Mouse (Mus musculus) mesoderm, embryonic 11.5 days (tissue): Measurements from ENCODE around the gene Gm9964.
A peak's percentile ranks its signal among the peaks of the same experiment; 100 is the strongest.
"Not testable (repeated sequence)": the region's sequence is repeated elsewhere in the genome, so short reads cannot be mapped to it uniquely, and the experiment has no call there.

Source experiments
- DNase-seq: peaks from one replicate; pipeline ENCODE4 v3.0.0-alpha.2; 2012; ENCODE audit warnings: low read depth, low spot score

The Gm9964 gene

DNA sequence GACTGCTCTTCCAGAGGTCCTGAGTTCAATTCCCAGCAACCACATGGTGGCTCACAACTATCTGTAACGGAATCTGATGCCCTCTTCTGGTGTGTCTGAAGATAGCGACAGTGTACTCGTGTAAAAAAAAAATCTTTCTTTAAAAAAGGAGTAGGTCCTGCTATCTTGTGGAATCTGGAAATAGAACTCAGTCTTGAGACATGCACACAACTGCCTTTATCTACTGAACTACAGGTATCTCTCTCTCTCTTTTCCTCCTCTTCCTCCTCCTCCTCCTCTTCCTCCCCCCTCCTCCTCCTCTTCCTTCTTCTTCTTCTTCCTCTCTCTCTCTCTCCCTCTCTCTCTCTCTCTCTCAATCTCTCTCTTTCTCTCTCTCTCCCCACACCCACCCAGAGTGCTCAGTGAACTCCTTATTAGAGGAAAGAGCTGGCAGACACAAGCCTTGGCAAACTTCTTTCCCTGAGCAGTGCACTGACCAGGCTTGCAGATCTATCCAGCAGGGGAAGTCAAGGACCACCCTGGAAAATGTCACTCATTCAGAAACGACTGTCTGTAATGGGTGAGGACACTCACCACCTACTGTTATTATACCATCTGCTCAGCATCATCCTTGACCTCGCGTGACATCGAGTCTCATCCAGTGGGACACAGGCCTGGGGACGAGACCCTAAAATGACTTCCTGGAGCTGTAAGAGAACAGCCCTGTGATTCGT lies 3.2 kb upstream of the Gm9964 start:
- DNase-seq: no peak

DNA sequence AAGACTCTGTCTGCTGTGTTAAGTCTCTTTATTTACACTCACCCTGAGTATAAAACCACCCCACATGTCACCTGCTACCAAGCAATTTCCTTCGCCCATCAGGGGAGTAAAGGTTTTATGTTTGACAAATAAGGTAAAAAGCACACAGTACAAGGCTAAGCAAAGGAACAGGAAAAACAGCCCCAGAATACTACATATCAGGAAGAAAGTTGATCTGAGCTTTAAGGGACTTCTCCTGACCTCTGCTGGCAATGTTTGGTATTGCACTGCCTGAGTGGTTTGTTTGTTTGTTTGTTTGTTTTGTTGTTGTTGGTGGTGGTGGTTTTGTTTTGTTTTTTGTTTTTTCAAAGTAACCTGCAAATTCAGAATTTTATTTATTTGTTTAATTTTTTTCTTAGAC lies 539 bp downstream of the Gm9964 start:
- no peak for DNase-seq

DNA sequence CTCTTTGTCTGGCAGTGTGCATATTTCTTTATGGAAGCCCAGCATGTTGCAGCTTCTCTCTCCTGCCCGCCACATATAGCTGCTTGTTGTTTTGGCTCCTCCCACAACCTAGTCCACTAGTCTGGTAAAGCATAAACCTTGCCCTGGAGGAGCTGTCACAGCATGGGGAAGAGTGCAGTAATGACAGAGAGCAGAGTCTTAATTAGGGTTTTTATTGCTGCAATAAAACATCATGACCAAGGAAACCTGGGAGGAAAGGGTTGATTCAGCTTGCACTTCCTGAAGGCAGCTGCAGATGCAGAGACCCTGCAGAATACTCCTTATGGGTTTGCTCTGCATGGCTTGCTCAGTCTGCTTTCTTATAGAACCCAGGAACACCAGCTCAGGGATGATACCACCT lies 2.7 kb downstream of the Gm9964 start:
- no peak for DNase-seq

DNA sequence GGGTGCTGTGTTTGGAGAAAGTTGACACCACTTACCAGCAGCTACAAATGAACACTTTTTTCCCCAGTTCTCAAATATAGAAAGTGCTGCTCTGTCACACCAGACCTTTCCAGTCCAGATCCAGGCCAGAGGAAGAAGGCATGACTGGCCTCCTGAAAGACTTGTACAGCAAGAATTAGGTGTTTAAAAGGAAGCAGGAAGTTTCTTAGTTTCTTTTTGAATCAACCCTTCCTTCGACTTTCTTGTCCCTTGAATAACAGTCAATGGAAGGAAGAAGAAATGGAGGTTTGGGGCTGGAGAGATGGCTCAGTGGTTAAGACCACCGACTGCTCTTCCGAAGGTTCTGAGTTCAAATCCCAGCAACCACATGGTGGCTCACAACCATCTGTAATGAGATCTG lies 3.7 kb downstream of the Gm9964 start:
- DNase-seq: no peak

DNA sequence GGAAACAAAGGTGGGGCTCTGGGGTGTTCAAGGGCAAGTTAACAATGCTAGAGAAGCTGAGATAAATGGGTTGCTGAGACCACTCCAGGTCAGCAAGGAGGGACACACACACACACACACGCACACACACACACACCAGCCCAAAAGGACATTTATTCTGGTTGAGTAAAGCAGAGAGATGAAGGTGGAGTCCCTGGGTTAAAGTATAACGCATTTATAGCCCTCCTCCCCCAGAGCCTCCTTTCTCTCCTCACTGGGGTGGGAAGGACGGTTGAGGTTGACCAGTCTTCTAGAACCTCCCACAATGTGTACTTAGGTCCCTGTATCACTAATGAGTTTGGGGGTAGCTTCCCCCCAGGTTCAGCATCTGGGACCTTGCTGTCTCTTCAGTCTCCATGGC lies 4.6 kb downstream of the Gm9964 start:
- no peak for DNase-seq

DNA sequence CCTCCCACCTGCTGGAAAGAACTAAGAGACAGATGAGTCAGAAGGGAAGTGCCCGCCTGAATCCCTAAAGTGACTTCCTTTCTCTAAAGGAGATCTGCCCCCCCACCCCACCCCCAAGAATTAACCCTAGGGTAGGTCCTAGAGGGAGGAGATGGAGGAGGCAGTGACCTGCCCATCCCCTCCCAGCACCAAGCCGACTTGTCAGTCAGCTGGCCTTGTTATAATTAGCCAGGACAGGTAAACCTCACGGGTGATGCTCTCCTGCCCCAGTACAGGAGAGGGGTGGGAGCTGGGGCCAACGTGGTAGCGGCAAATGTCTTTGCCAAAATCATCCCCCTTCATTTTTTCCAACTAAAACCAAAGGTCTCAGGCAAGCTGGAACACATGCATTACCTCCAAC lies 5.1 kb downstream of the Gm9964 start:
- DNase-seq: no peak

DNA sequence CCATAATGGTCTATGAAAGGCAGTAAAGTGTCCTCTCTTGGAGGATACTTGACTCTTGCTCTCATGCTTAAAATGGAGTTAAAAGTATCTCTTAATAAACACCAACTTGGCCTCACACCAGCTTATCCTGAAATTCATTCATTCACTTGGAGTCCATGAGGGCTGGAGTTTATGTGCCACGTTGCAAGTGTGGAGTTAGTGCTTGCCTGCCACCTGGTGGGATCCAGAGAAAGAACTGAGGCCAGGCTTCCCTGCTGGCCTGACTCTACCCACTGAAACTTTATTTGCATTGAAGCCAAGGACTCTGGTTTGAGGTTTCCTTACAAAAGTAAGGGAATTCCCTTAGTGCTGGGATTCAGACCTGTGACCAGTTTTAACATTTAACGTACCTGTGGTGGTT lies 6.2 kb downstream of the Gm9964 start:
- DNase-seq: no peak

DNA sequence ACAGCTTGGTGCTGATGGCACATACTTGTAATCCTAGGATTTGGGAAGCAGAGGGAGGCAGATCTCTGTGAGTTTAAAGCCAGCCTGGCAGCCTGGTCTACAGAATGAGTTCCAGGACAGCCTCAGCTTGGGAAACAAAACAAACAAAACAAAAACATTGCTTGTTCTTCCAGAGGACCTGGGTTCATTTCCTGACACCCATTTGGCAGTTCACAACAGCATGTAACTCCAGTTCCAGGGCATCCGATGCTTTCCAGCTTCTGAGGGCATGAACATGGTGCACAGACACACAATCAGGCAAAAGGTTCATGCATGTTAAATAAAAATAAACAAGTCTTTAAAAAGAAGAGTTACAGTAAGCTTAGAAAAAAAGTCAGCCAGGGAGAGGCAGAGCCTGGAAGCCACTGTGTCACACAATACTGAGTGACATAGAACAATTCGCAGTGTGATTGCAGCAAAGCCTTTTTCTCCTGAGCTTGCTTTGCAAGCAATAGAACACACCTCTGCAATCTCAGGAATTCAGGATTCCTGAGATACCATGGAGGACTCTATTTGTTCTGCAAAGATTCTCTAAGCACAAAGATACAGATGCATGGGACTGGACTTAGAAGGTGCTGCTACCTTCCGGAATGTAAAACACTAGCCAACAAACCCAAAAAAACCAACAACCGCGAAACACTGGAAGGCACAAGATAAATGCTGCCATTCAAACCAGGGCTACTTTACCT lies 7.6 kb downstream of the Gm9964 start:
- no peak for DNase-seq

DNA sequence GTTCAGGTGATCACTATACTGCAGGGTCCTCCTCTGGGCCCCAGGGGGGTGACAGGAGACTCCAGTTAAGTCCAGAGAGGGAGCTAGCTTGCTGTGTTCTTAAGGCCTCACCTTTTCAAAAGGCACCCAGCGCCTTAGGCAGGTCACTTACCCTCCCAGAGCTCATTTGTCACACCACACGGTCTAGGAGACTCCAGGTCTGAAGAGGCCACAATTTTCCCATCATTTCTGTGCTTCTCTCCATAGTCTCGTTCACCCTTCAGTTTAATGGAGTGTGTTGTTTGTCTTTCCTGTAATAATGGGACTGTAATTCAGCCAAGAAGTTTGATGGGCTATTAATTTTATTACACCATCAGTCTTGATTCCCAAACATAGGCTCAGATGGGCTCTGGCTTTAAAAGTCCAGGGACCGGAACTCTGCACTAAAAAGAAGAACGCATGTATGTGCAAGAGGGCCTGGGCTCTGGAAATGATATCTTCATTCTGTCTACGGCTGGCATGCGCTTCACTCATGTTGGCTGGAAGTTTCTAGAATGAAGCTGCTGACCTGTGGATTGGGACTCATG lies 8.3 kb downstream of the Gm9964 start:
- no peak for DNase-seq

DNA sequence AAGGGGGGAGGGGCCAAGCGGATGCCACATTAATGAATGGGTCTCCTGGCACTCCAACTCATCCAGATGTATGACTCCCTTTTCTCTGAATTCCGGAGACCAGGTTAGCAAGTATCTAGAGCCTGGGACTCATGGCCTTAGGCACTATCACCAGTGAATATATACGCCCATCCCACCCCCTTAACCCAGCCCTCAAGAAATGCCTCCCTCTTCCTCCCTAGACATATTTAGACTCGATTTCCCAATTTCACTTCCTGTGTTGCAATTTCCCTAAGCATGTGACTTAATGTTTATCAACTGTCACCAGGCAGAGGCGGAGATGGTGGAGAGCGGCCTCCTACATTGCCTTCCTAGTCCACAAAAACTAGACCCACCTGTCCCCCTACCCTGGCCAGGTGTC lies 9.3 kb downstream of the Gm9964 start:
- DNase-seq: no peak

DNA sequence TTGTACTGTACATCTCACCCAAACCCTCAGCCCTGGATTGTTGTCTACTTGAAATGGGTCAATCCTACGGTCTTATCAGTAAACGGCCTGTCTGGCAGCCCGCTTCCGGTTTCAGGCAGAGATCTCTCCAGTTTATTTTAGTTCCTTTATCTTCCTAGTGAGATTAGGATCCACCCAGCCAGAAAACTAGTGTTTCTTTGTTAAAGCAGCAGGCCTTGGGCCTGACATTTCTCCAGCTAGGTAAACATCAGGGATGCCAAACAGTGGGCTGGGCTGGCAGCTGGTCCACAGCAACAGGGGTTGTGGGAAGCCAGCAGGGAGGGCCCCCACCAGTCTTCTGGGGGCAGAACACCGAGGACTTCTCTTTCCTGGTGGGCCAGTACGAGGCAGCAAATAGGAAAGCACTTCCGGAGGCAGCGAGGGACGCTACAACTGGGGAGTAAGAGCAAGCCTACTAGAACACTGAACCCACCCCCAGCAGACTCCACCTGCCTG lies 10.4 kb downstream of the Gm9964 start:
- DNase-seq: no peak

DNA sequence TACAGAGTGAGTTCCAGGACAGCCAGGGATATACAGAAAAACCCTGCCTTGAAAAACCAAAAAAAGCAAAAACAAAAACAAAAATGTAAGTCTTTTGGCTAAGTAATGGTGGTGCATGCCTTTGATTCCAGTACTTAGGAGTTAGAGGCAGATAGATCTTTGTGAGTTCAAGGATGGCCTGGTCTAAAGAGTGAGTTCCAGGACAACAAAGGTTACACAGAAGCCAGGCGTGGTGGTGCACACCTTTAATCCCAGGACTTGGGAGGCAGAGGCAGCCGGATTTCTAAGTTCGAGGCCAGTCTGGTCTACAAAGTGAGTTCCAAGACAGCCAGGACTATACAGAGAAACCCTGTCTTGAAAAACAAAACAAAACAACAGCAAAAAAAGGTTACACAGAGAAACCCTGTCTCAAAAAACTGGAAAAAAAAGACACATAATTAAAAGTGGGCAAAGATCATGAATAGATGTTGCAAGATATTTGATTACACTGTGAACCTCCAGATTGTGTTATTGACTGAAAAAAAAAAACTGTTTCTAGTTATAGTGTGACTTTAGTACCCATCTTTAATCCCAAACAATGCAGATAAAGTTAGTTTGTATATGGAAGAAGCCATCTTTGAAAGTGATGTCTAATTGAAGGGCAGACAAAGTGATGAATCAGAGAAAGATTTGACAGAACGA lies 13.2 kb downstream of the Gm9964 start:
- DNase-seq: no peak

DNA sequence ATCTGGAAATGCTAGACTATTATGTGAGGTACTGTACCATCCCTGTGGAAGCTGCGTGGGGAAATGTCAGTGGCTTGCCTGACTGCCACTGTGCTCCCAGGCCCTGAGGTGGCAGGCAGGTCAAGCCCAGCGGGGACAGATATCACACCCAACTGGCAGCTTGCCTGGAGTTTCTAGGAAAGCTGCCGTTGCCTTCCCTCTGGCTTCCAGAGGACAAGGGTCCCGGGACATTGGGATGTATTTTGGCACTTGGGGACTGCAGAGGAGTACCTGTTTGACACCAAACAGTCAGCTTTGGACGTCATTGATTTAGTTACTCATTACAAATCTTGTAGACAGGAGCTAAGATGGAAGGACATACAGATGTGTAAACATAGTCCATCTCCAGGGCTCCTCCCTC lies 15.3 kb downstream of the Gm9964 start:
- DNase-seq: no peak

DNA sequence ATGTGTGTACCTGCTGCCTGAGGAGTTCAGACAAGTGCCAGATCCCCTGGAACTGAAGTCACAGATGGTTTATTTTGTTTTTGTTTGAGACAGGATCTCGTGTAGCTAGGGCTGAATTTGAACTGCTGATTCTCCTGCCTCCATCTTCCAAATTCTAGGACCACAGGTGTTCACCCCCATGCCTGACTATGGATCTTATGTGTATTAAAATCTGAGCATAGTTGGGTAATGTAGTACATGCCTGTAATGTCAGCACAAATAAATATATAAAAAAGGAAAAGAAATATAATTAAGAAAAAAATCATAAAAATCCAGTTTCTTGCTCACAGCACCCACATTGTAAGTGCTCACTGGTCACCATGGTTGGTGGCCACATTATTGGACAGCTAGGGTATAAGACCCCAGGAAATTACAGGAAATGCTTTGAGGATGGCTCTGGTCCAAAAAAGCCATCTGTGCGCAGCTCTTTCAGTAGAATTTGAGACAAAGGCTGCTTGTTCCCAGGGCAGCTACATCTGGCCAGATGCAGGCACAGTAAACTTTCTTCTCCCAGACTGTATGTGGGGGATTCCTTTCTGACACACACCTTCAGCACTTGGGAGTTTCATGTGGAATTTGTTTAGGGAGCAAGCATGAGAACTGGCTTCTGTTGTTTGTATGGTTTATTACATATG lies 16.8 kb downstream of the Gm9964 start:
- peak; percentile 63 for DNase-seq

DNA sequence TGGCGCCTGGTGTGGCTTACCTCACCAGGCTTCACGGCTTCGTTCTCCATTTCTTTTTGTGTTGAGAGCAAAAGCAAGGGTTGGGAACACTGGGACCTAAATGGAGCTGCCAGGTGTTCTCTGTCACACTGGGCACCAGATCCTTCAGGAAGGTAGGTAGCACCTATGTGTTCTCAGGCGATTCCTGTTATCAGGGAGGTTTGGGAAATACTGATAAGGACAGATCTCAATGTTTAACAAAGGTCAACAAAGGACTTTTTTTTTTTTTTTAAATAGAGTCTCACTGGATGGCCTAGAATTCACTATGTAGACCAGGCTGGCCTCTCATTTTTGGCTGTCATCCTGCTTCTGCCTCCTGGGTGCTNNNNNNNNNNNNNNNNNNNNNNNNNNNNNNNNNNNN lies 22.9 kb downstream of the Gm9964 start:
- no peak for DNase-seq

DNA sequence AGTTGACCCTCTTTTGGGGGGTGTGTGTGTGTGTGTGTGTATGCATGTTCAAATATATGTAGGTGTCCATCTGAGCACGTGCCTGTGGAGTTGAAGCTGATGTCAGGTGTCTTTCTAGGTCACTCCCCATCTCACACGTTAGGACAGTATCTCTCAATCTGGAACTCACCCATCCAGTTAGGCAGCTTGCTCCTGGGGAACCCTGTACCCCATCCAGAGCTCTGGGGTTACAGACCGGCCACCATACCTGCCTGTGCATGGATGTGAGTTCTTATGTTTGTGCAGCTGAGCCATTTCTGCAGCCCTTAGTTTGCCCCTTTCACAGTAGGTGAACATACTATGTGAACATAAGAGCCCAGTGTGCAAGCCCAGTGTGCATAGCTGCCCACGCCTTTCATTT lies 23.7 kb downstream of the Gm9964 start:
- no peak for DNase-seq

DNA sequence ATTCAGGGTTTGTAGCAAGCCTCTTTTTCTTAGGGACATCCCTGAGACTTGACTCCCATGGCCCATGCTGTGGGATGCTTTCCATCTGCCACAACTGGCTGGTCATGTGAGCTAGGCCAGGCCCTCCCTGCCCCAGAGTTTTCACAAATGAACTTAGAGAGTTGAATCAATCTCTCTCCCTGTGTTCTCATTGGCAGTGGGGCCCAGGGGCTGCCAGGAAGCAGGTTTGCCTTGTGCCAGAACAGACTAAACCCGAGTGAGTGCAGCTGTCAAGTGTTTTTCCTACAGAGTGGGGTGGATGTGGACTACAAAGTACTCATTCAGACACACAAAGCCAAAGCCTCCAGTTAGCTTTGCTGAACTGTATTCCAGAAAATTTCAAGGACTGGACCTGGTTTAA lies 29.5 kb downstream of the Gm9964 start:
- no peak for DNase-seq

DNA sequence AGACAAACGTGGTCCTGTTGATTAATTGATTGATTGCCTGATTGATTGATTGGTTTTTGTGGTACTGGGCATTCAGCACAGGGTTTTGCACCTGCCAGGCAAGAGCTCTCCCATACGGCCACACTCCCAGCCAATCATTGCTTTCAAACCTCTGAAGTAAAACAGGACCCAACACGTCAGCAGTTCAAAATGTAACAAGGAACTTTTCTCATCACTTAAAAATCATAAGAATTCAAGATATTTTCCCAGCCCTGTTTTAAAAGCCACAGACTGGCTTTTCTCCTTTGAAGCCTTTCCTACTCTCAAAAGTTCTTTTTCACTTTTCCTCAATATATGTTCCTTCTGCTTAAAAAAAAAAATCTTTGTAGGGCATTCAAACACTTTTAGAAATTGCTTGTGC lies 32.3 kb downstream of the Gm9964 start:
- no peak for DNase-seq

DNA sequence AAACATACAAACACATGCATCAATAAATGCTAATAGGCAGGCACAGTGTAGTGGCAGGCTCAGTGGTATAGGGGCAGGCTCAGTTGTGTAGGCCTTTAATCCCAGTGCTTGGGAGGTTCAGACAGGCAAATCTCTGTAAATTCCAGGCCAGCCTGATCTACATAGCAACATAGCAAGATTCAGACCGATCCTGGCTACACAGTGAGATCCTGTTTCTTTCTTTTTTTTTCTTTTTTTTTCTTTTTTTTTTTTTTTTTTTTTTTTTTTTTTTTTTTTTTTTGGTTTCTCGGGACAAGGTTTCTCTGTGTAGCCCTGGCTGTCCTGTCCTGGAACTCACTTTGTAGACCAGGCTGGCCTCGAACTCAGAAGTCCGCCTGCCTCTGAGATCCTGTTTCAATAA lies 36.6 kb downstream of the Gm9964 start:
- DNase-seq: not testable (repeated sequence)

DNA sequence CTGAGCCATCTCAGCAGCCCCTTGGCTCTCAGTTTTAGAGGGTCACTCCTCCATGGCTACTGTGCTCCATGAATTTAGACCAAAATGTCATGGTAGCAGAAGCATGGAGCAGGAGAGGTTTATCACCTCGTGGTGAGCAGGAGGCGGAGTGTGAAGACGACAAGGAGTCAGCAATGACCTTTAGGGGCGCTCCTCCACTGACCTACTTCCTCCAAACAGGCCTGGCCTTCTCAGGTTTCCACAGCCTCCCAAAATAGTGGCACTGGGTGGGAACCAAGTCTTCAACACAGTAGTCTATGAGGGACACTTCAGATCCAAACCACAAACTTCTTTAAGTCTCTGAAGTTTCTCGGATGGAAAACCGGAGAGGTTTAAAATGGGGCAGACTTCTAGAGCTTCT lies 38.0 kb downstream of the Gm9964 start:
- no peak for DNase-seq

DNA sequence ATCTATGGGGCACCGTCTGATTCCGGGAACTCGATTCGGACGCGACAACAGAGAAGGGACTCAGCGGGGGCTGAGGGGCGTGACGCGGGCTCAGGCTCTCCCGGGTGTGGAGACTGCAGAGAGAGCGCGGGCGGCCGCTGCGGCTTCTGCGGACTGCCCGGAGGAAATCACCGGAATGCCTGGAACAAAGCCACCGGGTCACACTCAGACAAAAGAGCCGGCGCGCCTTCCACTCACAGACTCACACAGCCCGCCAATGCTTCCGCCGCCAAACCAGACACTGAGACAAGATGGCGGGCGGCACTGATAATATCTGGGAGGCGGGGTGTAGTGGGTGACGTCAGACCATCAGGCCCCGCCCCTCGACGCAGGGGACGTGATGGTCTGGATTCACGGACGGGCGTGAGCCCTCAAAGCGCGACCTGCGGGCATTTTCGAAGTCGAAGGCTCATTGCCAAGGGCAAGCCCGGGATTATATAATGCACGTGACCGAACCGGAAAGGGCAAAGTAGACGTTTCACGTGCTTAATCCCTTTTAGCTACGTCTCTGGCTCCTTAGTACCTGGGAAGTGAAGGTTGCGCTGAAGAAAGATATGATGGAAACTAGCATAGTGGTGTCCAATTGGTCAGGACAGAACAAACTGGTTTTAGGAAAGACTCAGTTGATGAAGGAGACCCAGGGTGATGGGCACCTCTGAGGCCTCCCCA lies 42.2 kb downstream of the Gm9964 start, which contains the start of gene Wsb1:
Gene Wsb1 (minus strand): TSS at position 281 of the 708 bp plus-strand sequence.
- DNase-seq: peak; percentile 94
